Mouse (Mus musculus): Measurements from ENCODE around the gene Phlda1. TPM values are rescaled to one million over a fixed set of nuclear protein-coding genes. Genes with fewer than 3 reads are reported as not detected.
A peak's percentile ranks its signal among the peaks of the same experiment; 100 is the strongest.

The Phlda1 gene
- polyA plus RNA-seq, 1 experiment from 2014 or later, result 28.8 TPM

GRCm38 (mm10) chr10:111543781-111544260 is 37.7 kb downstream of the Phlda1 start:
- DNase-seq (ENCODE audit: low spot score), result peak; percentile 83
- Histone ChIP-seq H3K4me1 (peaks cover 44% of the 10 kb centered on the region), H3K4me3 (no peak overlapping the region), H3K9me3 (no peaks in the 10 kb centered on the region), H3K27ac (peak overlapping the region; percentile 73), H3K27me3 (ENCODE audit: insufficient read depth, poor library complexity, severe bottlenecking) (no peaks in the 10 kb centered on the region), H3K36me3 (no peaks in the 10 kb centered on the region)
- 26% methylated on average over 7 of the region's 7 CpGs for WGBS

GRCm38 (mm10) chr10:111544311-111544710 is 38.2 kb downstream of the Phlda1 start:
- Histone ChIP-seq H3K4me3 (no peak overlapping the region), H3K9me3 (no peaks in the 10 kb centered on the region), H3K27ac (peak overlapping the region; percentile 73), H3K4me1 (peaks cover 39% of the 10 kb centered on the region), H3K36me3 (no peaks in the 10 kb centered on the region), H3K27me3 (ENCODE audit: insufficient read depth, poor library complexity, severe bottlenecking) (no peaks in the 10 kb centered on the region)
- DNase-seq (ENCODE audit: low spot score), result no peak
- WGBS, result 67% methylated on average over 4 of the region's 4 CpGs

GRCm38 (mm10) chr10:111545648-111546047 is 39.6 kb downstream of the Phlda1 start:
- WGBS, result 68% methylated on average over 4 of the region's 4 CpGs
- Histone ChIP-seq H3K4me1 (peaks cover 29% of the 10 kb centered on the region), H3K4me3 (no peak overlapping the region), H3K36me3 (no peaks in the 10 kb centered on the region), H3K27me3 (ENCODE audit: insufficient read depth, poor library complexity, severe bottlenecking) (no peaks in the 10 kb centered on the region), H3K27ac (no peak overlapping the region), H3K9me3 (no peaks in the 10 kb centered on the region)
- no peak for DNase-seq (ENCODE audit: low spot score)

GRCm38 (mm10) chr10:111547881-111548372 is 41.8 kb downstream of the Phlda1 start:
- H3K27ac ChIP-seq, result peak overlapping the region; percentile 49

GRCm38 (mm10) chr10:111550075-111550695 is 44.1 kb downstream of the Phlda1 start:
- no peaks in the 10 kb centered on the region for H3K27me3 ChIP-seq (ENCODE audit: insufficient read depth, poor library complexity, severe bottlenecking)
- H3K4me3 ChIP-seq, result no peak overlapping the region
- DNase-seq (ENCODE audit: low spot score), result no peak
- WGBS, result 65% methylated on average over 6 of the region's 6 CpGs
- no peak overlapping the region for H3K27ac ChIP-seq
- H3K36me3 ChIP-seq, result no peaks in the 10 kb centered on the region
- no peaks in the 10 kb centered on the region for H3K9me3 ChIP-seq
- H3K4me1 ChIP-seq, result peaks cover 12% of the 10 kb centered on the region

More at GRCm38 (mm10) chr10:111547881-111548372, 41.8 kb downstream of the Phlda1 start:
- Histone ChIP-seq H3K9me3 (no peaks in the 10 kb centered on the region), H3K4me3 (no peak overlapping the region), H3K27me3 (ENCODE audit: insufficient read depth, poor library complexity, severe bottlenecking) (no peaks in the 10 kb centered on the region), H3K36me3 (no peaks in the 10 kb centered on the region), H3K4me1 (peaks cover 25% of the 10 kb centered on the region)
- 67% methylated on average over 10 of the region's 10 CpGs for WGBS
- no peak for DNase-seq (ENCODE audit: low spot score)

GRCm38 (mm10) chr10:111553695-111554094 is 47.6 kb downstream of the Phlda1 start:
- WGBS, result 84% methylated on average over 7 of the region's 7 CpGs
- no peaks in the 10 kb centered on the region for H3K9me3 ChIP-seq
- peaks cover 12% of the 10 kb centered on the region for H3K4me1 ChIP-seq
- no peaks in the 10 kb centered on the region for H3K36me3 ChIP-seq
- no peak for DNase-seq (ENCODE audit: low spot score)
- no peaks in the 10 kb centered on the region for H3K27me3 ChIP-seq (ENCODE audit: insufficient read depth, poor library complexity, severe bottlenecking)
- no peak overlapping the region for H3K4me3 ChIP-seq
- no peak overlapping the region for H3K27ac ChIP-seq

- Histone ChIP-seq H3K9me3 (no peaks in the 10 kb centered on the region), H3K27me3 (ENCODE audit: insufficient read depth, poor library complexity, severe bottlenecking) (no peaks in the 10 kb centered on the region), H3K27ac (no peak overlapping the region), H3K4me3 (no peak overlapping the region), H3K4me1 (peaks cover 22% of the 10 kb centered on the region), H3K36me3 (no peaks in the 10 kb centered on the region)
- WGBS, result 82% methylated on average over 5 of the region's 5 CpGs
- DNase-seq (ENCODE audit: low spot score), result no peak
Observed at GRCm38 (mm10) chr10:111554651-111555050, 48.6 kb downstream of the Phlda1 start.

- H3K9me3 ChIP-seq, result no peaks in the 10 kb centered on the region
- peaks cover 32% of the 10 kb centered on the region for H3K4me1 ChIP-seq
- peak overlapping the region; percentile 42; the same call in 1 of the 2 replicates for H3K27ac ChIP-seq
- DNase-seq (ENCODE audit: low spot score), result no peak
- no peak overlapping the region for H3K4me3 ChIP-seq
- H3K27me3 ChIP-seq (ENCODE audit: insufficient read depth, poor library complexity, severe bottlenecking), result no peaks in the 10 kb centered on the region
- H3K36me3 ChIP-seq, result no peaks in the 10 kb centered on the region
- WGBS, result 83% methylated on average over 5 of the region's 5 CpGs
Observed at GRCm38 (mm10) chr10:111558211-111558610, 52.1 kb downstream of the Phlda1 start.

Other genes starting within 250 kb of the Phlda1 start
- 5.1 and 5.9 TPM in 2 replicates for gene Bbs10, start 207.6 kb upstream of the Phlda1 start, polyA plus RNA-seq (2016; fragmentation: Nextera tagmentation; extraction: Ambion mirVana)
- 190 and 243 TPM in 2 replicates for gene Nap1l1, start 33.1 kb upstream of the Phlda1 start, polyA plus RNA-seq (2016; fragmentation: Nextera tagmentation; extraction: Ambion mirVana)

Data from heart, embryonic 10.5 days (tissue).